Mouse (Mus musculus) intestine, embryonic 14.5 days (tissue): ENCODE data around the gene Fpr2. TPM values are rescaled to one million over a fixed set of nuclear protein-coding genes. Genes with fewer than 3 reads are reported as not detected.

ENCODE experiments used
- ATAC-seq: fragments of 200-750 bp; cut with Nextera tagmentation; replicated peaks from 2 replicates; pipeline ENCODE4 v1.8.0; 2017; ENCODE audit warnings: low read depth, moderate number of reproducible peaks, moderate TSS enrichment, moderate library complexity; ENCODE audit not compliant: low FRiP score, low TSS enrichment
- DNase-seq: peaks from one replicate; pipeline ENCODE4 v3.0.0-alpha.2; 2018; ENCODE audit warnings: low spot score
- H3K27ac ChIP-seq: fragments of 300-500 bp; sonication (generic); 2 replicates; pipeline ENCODE4 v1.5.1; 2014; ENCODE audit warnings: low read depth, mild to moderate bottlenecking, control low read depth
- H3K27me3 ChIP-seq: fragments of 300-500 bp; sonication (generic); replicated peaks from 2 replicates; pipeline ENCODE4 v1.6.1; 2014; ENCODE audit warnings: low read length, control low read depth; ENCODE audit not compliant: control insufficient read depth, insufficient read depth
- H3K36me3 ChIP-seq: fragments of 300-500 bp; sonication (generic); 2 replicates; pipeline ENCODE4 v1.6.1; 2014; ENCODE audit warnings: low read length, control low read depth; ENCODE audit not compliant: control insufficient read depth, insufficient read depth
- H3K4me1 ChIP-seq: fragments of 300-500 bp; sonication (generic); replicated peaks from 2 replicates; pipeline ENCODE4 v1.6.1; 2014; ENCODE audit warnings: low read length, control low read depth, mixed read lengths; ENCODE audit not compliant: control insufficient read depth, insufficient read depth
- H3K4me2 ChIP-seq: fragments of 300-500 bp; sonication (generic); 2 replicates; pipeline ENCODE4 v1.6.1; 2014; ENCODE audit warnings: low read length
- H3K4me3 ChIP-seq: fragments of 300-500 bp; sonication (generic); 2 replicates; pipeline ENCODE4 v1.5.1; 2014; ENCODE audit warnings: low read depth, low read length, control low read depth, mixed read lengths
- H3K9ac ChIP-seq: fragments of 300-500 bp; sonication (generic); 2 replicates; pipeline ENCODE4 v1.6.1; 2014; ENCODE audit warnings: mild to moderate bottlenecking, low read length
- H3K9me3 ChIP-seq: fragments of 300-500 bp; sonication (generic); 2 replicates; pipeline ENCODE4 v1.6.1; 2016; ENCODE audit warnings: low read length, control low read depth; ENCODE audit not compliant: control insufficient read depth
- WGBS: fragments of 180-500 bp; shearing (Covaris S2); extraction: QIAGEN DNeasy Blood & Tissue Kit; methylation state at CpG from one replicate; pipeline ENCODE4 v1.1.7; 2014; 5-methylcytosine and 5-hydroxymethylcytosine counted together
- polyA plus RNA-seq: library from polyadenylated mRNA; unstranded; fragments of >200 nt; fragmentation: Nextera tagmentation; extraction: Ambion mirVana; gene quantifications from 2 replicates; pipeline ENCODE4 v1.2.1, GENCODE M21; 2014

Fpr2 gene
- polyA plus RNA-seq, 1 experiment from 2014 or later = 0.38 TPM

DNA sequence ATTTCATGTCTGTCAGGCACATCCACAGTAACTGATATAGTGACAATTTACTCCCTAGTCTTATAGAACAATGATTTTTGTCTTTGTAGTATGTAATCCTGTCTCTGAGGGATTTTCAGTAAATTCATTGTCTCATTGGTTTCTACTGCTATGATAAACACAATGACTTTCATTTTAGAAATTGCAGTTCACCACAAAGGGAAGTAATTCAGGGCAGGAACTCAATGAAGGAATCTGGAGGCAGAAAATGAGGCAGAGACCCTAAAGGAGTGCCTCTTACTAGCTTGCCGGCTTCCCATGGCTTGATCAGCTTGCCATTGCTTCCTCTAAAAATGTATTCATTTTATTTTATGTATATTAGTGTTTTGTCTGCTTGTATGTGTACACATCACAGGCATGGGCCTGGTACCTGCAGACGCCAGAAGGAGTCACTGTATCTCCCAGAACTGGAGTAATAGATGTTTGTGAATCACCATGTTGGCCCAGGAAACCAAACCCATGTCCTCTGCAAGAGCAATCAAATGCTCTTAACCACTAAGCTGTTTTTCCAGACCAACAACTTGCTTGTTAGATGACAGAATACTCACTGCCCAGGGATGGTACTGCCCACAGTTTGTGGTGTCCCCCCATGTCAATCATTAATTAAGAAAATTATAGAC, 16.6 kb upstream of the Fpr2 start:
- DNase-seq (no peak), ATAC-seq (no peak)
- no peaks in the 10 kb centered on the region for H3K4me1 ChIP-seq
- H3K4me2 ChIP-seq = no peak overlapping the region
- no peak overlapping the region for H3K27ac ChIP-seq
- 80% methylated on average over 2 of the region's 2 CpGs for WGBS
- H3K27me3 ChIP-seq = no peaks in the 10 kb centered on the region
- peaks cover 4% of the 10 kb centered on the region; the same call in 1 of the 2 replicates for H3K36me3 ChIP-seq
- H3K9me3 ChIP-seq = no peaks in the 10 kb centered on the region
- H3K9ac ChIP-seq = no peak overlapping the region
- H3K4me3 ChIP-seq = no peak overlapping the region

DNA sequence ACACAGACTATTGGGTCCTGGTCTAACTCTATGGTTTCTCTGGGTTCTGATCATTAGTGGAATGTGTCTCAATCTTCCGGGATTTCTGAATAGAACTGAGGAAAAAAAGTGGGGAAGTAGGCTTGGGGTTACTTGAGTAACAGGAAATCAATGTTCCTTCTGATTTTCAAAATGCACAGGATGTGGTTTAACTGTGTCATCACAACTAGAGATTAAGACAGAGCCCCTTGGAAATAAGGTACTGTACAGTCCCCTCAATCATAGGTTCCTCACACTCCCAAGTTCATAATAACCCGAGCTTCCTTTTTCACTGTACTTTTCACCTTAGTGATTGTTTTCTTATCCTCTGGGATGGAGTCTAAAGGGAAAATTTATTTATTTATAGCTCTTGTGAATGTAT, 15.9 kb upstream of the Fpr2 start:
- Histone ChIP-seq H3K9me3 (no peaks in the 10 kb centered on the region), H3K4me3 (no peak overlapping the region), H3K27ac (no peak overlapping the region), H3K27me3 (no peaks in the 10 kb centered on the region), H3K4me1 (no peaks in the 10 kb centered on the region), H3K4me2 (no peak overlapping the region), H3K36me3 (no peaks in the 10 kb centered on the region), H3K9ac (no peak overlapping the region)
- no peak for DNase-seq
- 86% methylated on average over 2 of the region's 2 CpGs for WGBS
- ATAC-seq = no peak

DNA sequence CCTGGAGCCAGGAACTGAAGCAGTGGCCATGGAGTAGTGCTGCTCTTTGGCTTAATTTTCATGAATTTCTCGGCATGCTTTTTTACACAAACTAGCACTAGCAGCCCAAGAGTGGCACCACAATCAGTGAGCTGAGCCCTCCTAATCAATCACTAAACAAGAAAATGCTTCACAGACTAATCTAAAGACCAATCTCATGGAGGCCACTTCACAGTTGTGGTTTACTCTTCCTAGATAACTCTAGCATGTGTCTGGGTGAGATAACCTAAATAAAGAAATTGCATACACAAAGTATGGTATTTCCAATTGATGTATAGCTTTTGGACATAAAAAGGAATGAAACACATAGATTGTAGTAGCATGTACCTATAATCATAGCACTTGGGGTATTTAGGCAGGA, 8.3 kb upstream of the Fpr2 start:
- no peak overlapping the region for H3K4me2 ChIP-seq
- no peaks in the 10 kb centered on the region for H3K36me3 ChIP-seq
- DNase-seq (no peak), ATAC-seq (no peak)
- no peak overlapping the region for H3K4me3 ChIP-seq
- no peaks in the 10 kb centered on the region for H3K27me3 ChIP-seq
- H3K4me1 ChIP-seq = no peaks in the 10 kb centered on the region
- no peaks in the 10 kb centered on the region for H3K9me3 ChIP-seq
- H3K27ac ChIP-seq = no peak overlapping the region
- WGBS = 89% methylated on average over 1 of the region's 1 CpGs
- no peak overlapping the region for H3K9ac ChIP-seq

DNA sequence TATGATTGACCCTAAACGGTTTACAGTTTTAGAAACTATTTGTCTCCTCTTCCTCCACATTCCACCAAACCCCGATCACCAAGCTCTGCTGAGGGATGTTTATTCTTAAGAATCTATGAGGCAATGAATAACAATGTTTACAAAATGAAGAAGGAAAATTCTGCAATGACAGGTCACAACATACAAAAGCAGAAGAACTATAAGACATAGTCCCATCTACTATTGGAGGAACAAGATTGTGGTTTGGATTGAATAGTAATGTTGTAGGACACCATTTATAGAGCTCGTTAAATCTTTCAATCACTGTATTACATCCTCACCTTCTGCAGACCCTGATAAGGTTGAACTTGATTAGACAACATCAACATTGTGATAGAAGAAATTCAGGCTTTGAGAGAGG, 5.0 kb upstream of the Fpr2 start:
- Histone ChIP-seq H3K4me1 (no peaks in the 10 kb centered on the region), H3K4me2 (no peak overlapping the region), H3K9me3 (no peaks in the 10 kb centered on the region), H3K4me3 (no peak overlapping the region), H3K27ac (no peak overlapping the region), H3K27me3 (no peaks in the 10 kb centered on the region), H3K9ac (no peak overlapping the region), H3K36me3 (no peaks in the 10 kb centered on the region)
- 72% methylated on average over 3 of the region's 3 CpGs for WGBS
- no peak for DNase-seq
- no peak for ATAC-seq

DNA sequence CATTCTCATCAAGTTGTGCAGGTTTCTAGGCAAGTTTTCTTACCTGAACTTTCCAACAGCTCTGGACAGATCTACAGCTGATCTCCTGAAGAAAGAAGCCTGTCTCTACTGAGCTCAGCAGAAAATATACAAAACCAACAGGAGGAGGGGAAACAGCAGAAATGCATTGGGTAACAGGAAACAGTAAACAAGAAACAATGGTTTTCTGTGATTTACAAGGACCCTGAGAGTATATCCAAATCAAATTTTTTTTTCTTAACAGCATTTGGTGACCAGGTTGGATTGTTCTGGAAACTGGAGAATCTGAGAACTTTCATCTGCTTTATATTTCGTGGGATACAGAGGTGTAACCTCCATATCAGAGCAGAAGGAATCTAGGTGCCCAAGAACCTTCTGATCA, 3.8 kb upstream of the Fpr2 start, which contains the start of gene Fpr1:
Gene Fpr1, minus strand, starts transcription at position 101 of the 400 bp plus-strand sequence.
- no peaks in the 10 kb centered on the region for H3K27me3 ChIP-seq
- DNase-seq = no peak
- no peak within 1 kb of the TSS for H3K4me3 ChIP-seq
- no peaks in the 10 kb centered on the region for H3K36me3 ChIP-seq
- no peak within 1 kb of the TSS for H3K9ac ChIP-seq
- no peaks in the 10 kb centered on the region for H3K9me3 ChIP-seq
- H3K4me1 ChIP-seq = no peaks in the 10 kb centered on the region
- H3K4me2 ChIP-seq = no peak within 1 kb of the TSS
- no peak for ATAC-seq
- no peak within 1 kb of the TSS for H3K27ac ChIP-seq
- WGBS = 60% methylated on average over 1 of the region's 1 CpGs

DNA sequence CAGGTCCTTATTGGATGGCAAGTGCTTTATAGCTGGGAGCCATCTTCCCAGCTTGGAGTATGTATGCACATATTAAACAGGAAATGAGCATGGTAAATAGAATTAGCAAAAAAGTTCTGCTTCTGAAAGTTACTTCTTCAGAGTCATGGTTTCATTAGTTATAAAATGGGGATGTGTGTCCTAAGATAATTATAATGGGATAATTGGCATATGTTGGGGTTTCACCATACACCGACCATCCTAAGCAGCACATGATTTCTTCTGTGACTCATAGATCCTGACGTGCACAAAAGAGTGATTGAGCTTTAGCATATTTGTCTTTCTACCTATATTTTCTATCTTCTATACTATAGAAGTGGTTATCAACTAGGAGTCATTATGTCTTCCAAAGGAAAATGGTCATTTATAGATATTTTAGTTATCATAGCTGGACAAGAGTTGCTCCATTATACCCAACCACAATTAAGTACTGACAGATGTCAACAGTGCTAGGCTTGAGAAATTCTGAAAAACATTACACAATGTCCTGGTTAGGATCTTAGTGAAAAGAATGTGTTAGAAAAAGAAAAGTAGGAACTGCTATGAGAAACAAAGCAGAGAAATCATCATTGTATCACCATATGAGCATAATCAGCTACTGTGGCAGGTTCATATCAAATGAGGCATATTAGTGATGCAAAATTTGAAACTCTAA, 2.3 kb downstream of the Fpr2 start:
- Histone ChIP-seq H3K9ac (no peak overlapping the region), H3K36me3 (no peaks in the 10 kb centered on the region), H3K4me1 (no peaks in the 10 kb centered on the region), H3K27ac (no peak overlapping the region), H3K9me3 (no peaks in the 10 kb centered on the region), H3K27me3 (no peaks in the 10 kb centered on the region), H3K4me3 (no peak overlapping the region), H3K4me2 (no peak overlapping the region)
- DNase-seq (no peak), ATAC-seq (no peak)
- 84% methylated on average over 2 of the region's 2 CpGs for WGBS

DNA sequence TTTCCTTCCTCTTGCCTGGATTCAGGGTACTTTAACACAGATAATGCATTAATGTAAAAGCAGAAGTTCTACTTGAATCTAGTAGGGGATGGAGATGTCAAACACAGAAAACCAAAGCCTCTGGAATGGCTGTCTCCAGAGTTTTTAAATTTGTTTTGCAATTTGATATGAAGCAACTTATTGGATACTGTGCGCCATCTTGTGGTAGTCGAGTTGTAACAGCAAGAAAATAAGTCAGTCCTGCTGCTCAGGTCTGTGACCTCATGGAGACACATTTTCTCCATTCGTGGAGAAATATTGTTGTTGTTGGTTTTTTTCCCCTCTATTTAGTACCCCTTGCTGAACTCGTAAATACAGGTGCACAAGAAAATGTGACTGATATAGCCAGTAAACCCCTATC, 8.4 kb downstream of the Fpr2 start:
- Histone ChIP-seq H3K9me3 (no peaks in the 10 kb centered on the region), H3K4me2 (no peak overlapping the region), H3K27me3 (no peaks in the 10 kb centered on the region), H3K27ac (no peak overlapping the region), H3K9ac (no peak overlapping the region), H3K4me1 (no peaks in the 10 kb centered on the region), H3K36me3 (no peaks in the 10 kb centered on the region), H3K4me3 (no peak overlapping the region)
- ATAC-seq (no peak; the same call in 1 of the 2 replicates), DNase-seq (no peak)
- 4% methylated on average over 4 of the region's 4 CpGs for WGBS

DNA sequence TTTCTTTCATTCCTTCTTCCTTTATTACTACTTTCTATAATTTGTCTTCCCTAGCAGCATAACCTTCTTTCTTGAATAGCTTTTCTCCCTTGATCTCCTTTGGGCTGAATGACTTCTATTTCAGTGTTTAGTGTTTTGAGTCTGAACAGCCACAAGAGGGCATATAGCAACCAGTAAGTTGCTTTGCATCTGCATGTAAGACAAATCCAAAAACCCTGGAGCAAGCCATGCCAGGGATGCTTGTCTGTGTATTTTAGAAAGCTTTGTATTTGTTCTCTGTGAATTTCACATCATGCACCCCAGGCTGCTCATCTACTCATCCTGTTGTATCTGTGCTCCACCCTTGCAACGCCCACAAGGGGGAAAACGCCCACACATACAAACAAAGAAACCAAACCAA, 11.6 kb downstream of the Fpr2 start:
- no peak for ATAC-seq
- Histone ChIP-seq H3K27ac (no peak overlapping the region), H3K4me2 (no peak overlapping the region), H3K36me3 (no peaks in the 10 kb centered on the region), H3K9me3 (no peaks in the 10 kb centered on the region), H3K27me3 (no peaks in the 10 kb centered on the region), H3K4me1 (no peaks in the 10 kb centered on the region), H3K9ac (no peak overlapping the region), H3K4me3 (no peak overlapping the region)
- DNase-seq = no peak
- 76% methylated on average over 2 of the region's 2 CpGs for WGBS

DNA sequence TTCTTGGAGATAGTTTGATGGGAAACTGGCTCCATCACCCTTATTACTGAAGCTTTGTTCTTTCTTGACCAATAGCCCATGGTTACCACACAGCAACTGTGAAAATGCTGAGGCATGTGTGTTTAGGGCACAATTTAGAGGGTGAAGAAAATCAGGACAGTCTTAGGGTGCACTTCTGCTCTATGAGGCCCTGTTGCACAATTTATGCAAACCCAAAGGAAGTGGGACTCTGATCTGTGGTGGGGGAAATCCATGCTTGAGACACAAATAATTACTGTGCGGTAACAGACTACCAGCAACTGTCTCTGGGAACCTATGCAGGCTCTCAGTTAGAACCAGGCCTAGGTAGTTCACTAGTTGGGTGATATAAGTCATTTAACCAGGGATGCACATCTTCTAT, 13.1 kb downstream of the Fpr2 start:
- ATAC-seq (no peak), DNase-seq (no peak)
- Histone ChIP-seq H3K4me1 (no peaks in the 10 kb centered on the region), H3K27me3 (no peaks in the 10 kb centered on the region), H3K9me3 (no peaks in the 10 kb centered on the region), H3K9ac (no peak overlapping the region), H3K27ac (no peak overlapping the region), H3K4me2 (no peak overlapping the region), H3K36me3 (no peaks in the 10 kb centered on the region), H3K4me3 (no peak overlapping the region)
- WGBS = 91% methylated on average over 1 of the region's 1 CpGs
